Mouse (Mus musculus) hindbrain, embryonic 16.5 days (tissue): ENCODE results near the gene Klk8. TPM values are rescaled to one million over a fixed set of nuclear protein-coding genes. Genes with fewer than 3 reads are reported as not detected.

Experiments used
- polyA plus RNA-seq: library from polyadenylated mRNA; unstranded; fragments of >200 nt; fragmentation: Nextera tagmentation; extraction: Ambion mirVana; gene quantifications from 2 replicates; pipeline ENCODE4 v1.2.1, GENCODE M21; 2015

Gene Klk8
- polyA plus RNA-seq, 1 experiment from 2014 or later, result 13.3 TPM

Other genes starting within 250 kb of the Klk8 start
- gene Zfp658, start 235.3 kb upstream of the Klk8 start, polyA plus RNA-seq, result 6.9 and 7.9 TPM in 2 replicates
- gene Zfp719, start 218.0 kb upstream of the Klk8 start, polyA plus RNA-seq, result 14.4 and 16.2 TPM in 2 replicates
- gene Zfp819, start 190.4 kb upstream of the Klk8 start, polyA plus RNA-seq, result 0.45 and 0.46 TPM in 2 replicates
- gene Ceacam18, start 162.9 kb upstream of the Klk8 start, polyA plus RNA-seq, result 0.10 TPM in 1 of 2 replicates, not detected in the other
- gene Siglece, start 137.4 kb upstream of the Klk8 start, polyA plus RNA-seq, result 0.31 and 0.41 TPM in 2 replicates
- 20.6 and 23.0 TPM in 2 replicates for gene Ctu1, start 125.6 kb upstream of the Klk8 start, polyA plus RNA-seq
- gene Klk14, start 107.2 kb upstream of the Klk8 start, polyA plus RNA-seq, result not detected in 2 replicates
- gene Klk13, start 85.0 kb upstream of the Klk8 start, polyA plus RNA-seq, result 0.16 TPM in 2 replicates
- not detected in 2 replicates for gene Klk12, start 28.7 kb upstream of the Klk8 start, polyA plus RNA-seq
- gene Klk11, start 23.0 kb upstream of the Klk8 start, polyA plus RNA-seq, result 0.20 TPM in 1 of 2 replicates, not detected in the other
- 0.21 and 0.30 TPM in 2 replicates for gene Klk10, start 16.5 kb upstream of the Klk8 start, polyA plus RNA-seq
- 0.10 and 0.31 TPM in 2 replicates for gene Klk9, start 5.7 kb upstream of the Klk8 start, polyA plus RNA-seq
- gene Klk7, start 13.7 kb downstream of the Klk8 start, polyA plus RNA-seq, result not detected in 2 replicates
- gene Klk6, start 26.9 kb downstream of the Klk8 start, polyA plus RNA-seq, result not detected in 2 replicates
- gene Klk5, start 44.4 kb downstream of the Klk8 start, polyA plus RNA-seq, result not detected in 2 replicates
- 4.4 and 4.5 TPM in 2 replicates for gene Klk4, start 83.6 kb downstream of the Klk8 start, polyA plus RNA-seq
- not detected in 2 replicates for gene Klk15, start 136.2 kb downstream of the Klk8 start, polyA plus RNA-seq
- not detected in 2 replicates for gene Klk1b8, start 153.1 kb downstream of the Klk8 start, polyA plus RNA-seq
- not detected in 2 replicates for gene Klk1b1, start 169.2 kb downstream of the Klk8 start, polyA plus RNA-seq
- gene Klk1b9, start 178.5 kb downstream of the Klk8 start, polyA plus RNA-seq, result not detected in 2 replicates
- not detected in 2 replicates for gene Klk1b11, start 198.3 kb downstream of the Klk8 start, polyA plus RNA-seq
- not detected in 2 replicates for gene Klk1b26, start 214.6 kb downstream of the Klk8 start, polyA plus RNA-seq